Comparison of ENCODE assay signal across 16 mouse cellular contexts in genomic region chr5:39145658-39146057, GRCm38 (mm10).
DNase-seq lines count a peak whose midpoint lies in the region; ATAC-seq lines count a peak whose summit lies in the region.
"Had no signal": no experiment of that assay in that cellular context is flagged by ENCODE, and none has a peak within 500 bp of the region (broad histone marks: within the 10 kb centered on the region; RNA-seq: fewer than 3 reads in every experiment).

No protein-coding gene starts in this region.

- H3K27ac ChIP-seq in kidney, embryonic 14.5 days (ENCODE audit: low read depth, low read length), result no peak overlapping the region
- no peak overlapping the region for H3K27ac ChIP-seq in midbrain, embryonic 11.5 days (ENCODE audit: low read depth, low read length)
- no peak overlapping the region for H3K27ac ChIP-seq in midbrain, embryonic 14.5 days (replicated peaks; ENCODE audit: low read depth, low read length)
- H3K27ac ChIP-seq: forebrain, embryonic 15.5 days; hindbrain, embryonic 14.5 days; liver, embryonic 14.5 days; midbrain, embryonic 13.5 days; neural tube, embryonic 12.5 days had no signal

- ATAC-seq in kidney, embryonic 14.5 days (ENCODE audit: low FRiP score, low TSS enrichment), result peak; percentile 39; the same call in 1 of the 2 replicates
- ATAC-seq in midbrain, embryonic 11.5 days (ENCODE audit: low FRiP score), result peak; percentile 57; the same call in 1 of the 2 replicates
- ATAC-seq in midbrain, embryonic 14.5 days (ENCODE audit: low FRiP score, low TSS enrichment), result no peak
- ATAC-seq: forebrain, embryonic 15.5 days; midbrain, embryonic 13.5 days had no signal

- no peak overlapping the region for H3K9ac ChIP-seq in kidney, embryonic 14.5 days (ENCODE audit: low read depth, low read length)
- H3K9ac ChIP-seq in midbrain, embryonic 11.5 days (ENCODE audit: low read length), result no peak overlapping the region
- H3K9ac ChIP-seq in midbrain, embryonic 14.5 days (replicated peaks; ENCODE audit: low read length), result no peak overlapping the region
- H3K9ac ChIP-seq: forebrain, embryonic 15.5 days; hindbrain, embryonic 14.5 days; liver, embryonic 14.5 days; midbrain, embryonic 13.5 days; neural tube, embryonic 12.5 days had no signal

- H3K27me3 ChIP-seq in kidney, embryonic 14.5 days (ENCODE audit: control insufficient read depth, insufficient read depth, low read length), result no peaks in the 10 kb centered on the region
- no peaks in the 10 kb centered on the region for H3K27me3 ChIP-seq in midbrain, embryonic 11.5 days (ENCODE audit: control insufficient read depth, insufficient read depth, low read length)
- no peaks in the 10 kb centered on the region for H3K27me3 ChIP-seq in midbrain, embryonic 14.5 days (ENCODE audit: control insufficient read depth, insufficient read depth, low read length)
- H3K27me3 ChIP-seq: forebrain, embryonic 15.5 days; midbrain, embryonic 13.5 days; neural tube, embryonic 12.5 days had no signal

- H3K4me2 ChIP-seq in kidney, embryonic 14.5 days (replicated peaks; ENCODE audit: low read depth, low read length), result no peak overlapping the region
- no peak overlapping the region for H3K4me2 ChIP-seq in midbrain, embryonic 11.5 days
- no peak overlapping the region for H3K4me2 ChIP-seq in midbrain, embryonic 14.5 days (ENCODE audit: low read length)
- H3K4me2 ChIP-seq: forebrain, embryonic 15.5 days; hindbrain, embryonic 14.5 days; midbrain, embryonic 13.5 days; neural tube, embryonic 12.5 days had no signal

- H3K36me3 ChIP-seq in kidney, embryonic 14.5 days (ENCODE audit: control insufficient read depth, insufficient read depth, low read length), result no peaks in the 10 kb centered on the region
- no peaks in the 10 kb centered on the region for H3K36me3 ChIP-seq in midbrain, embryonic 11.5 days (ENCODE audit: control insufficient read depth, insufficient read depth, low read length)
- H3K36me3 ChIP-seq in midbrain, embryonic 14.5 days (ENCODE audit: control insufficient read depth, insufficient read depth, low read length), result no peaks in the 10 kb centered on the region
- H3K36me3 ChIP-seq: forebrain, embryonic 15.5 days; midbrain, embryonic 13.5 days; neural tube, embryonic 12.5 days had no signal

- H3K4me3 ChIP-seq in kidney, embryonic 14.5 days (ENCODE audit: low read length), result no peak overlapping the region
- H3K4me3 ChIP-seq in midbrain, embryonic 11.5 days (ENCODE audit: low read depth, low read length), result no peak overlapping the region
- no peak overlapping the region for H3K4me3 ChIP-seq in midbrain, embryonic 14.5 days (replicated peaks; ENCODE audit: low read depth, low read length)
- H3K4me3 ChIP-seq: forebrain, embryonic 15.5 days; midbrain, embryonic 13.5 days; neural tube, embryonic 12.5 days had no signal

- WGBS in kidney, embryonic 14.5 days, result 25% methylated on average over 2 of the region's 2 CpGs
- WGBS in midbrain, embryonic 11.5 days, result 44% methylated on average over 2 of the region's 2 CpGs
- 35% methylated on average over 2 of the region's 2 CpGs for WGBS in midbrain, embryonic 14.5 days

- no peaks in the 10 kb centered on the region for H3K9me3 ChIP-seq in kidney, embryonic 14.5 days (ENCODE audit: control insufficient read depth, low read length)
- H3K9me3 ChIP-seq in midbrain, embryonic 11.5 days (ENCODE audit: control insufficient read depth, low read length), result no peaks in the 10 kb centered on the region
- no peaks in the 10 kb centered on the region for H3K9me3 ChIP-seq in midbrain, embryonic 14.5 days (ENCODE audit: control insufficient read depth, low read length)
- H3K9me3 ChIP-seq: forebrain, embryonic 15.5 days; midbrain, embryonic 13.5 days; neural tube, embryonic 12.5 days had no signal

- no peaks in the 10 kb centered on the region for H3K4me1 ChIP-seq in kidney, embryonic 14.5 days (ENCODE audit: control insufficient read depth, insufficient read depth, low read length)
- H3K4me1 ChIP-seq in midbrain, embryonic 11.5 days (ENCODE audit: control insufficient read depth, insufficient read depth, low read length), result no peaks in the 10 kb centered on the region
- H3K4me1 ChIP-seq in midbrain, embryonic 14.5 days (ENCODE audit: control insufficient read depth, insufficient read depth, low read length), result no peaks in the 10 kb centered on the region
- H3K4me1 ChIP-seq: forebrain, embryonic 15.5 days; midbrain, embryonic 13.5 days; neural tube, embryonic 12.5 days had no signal

- peak; percentile 21 for DNase-seq in cerebellum, adult 9-10 months
- no peak for DNase-seq in cerebellum, adult 11 months
- DNase-seq in kidney, adult 11 months, result no peak
- no peak for DNase-seq in midbrain, embryonic 11.5 days (ENCODE audit: low spot score, missing footprints)
- no peak for DNase-seq in midbrain, embryonic 14.5 days
- peak; percentile 72 for DNase-seq in telencephalon, adult 2 months (ENCODE audit: low read depth, low spot score)
- DNase-seq in cerebellum, postnatal 14 days, result no peak
- DNase-seq: adrenal gland, adult 8-10 months; kidney, adult 8-10 months; lung, postnatal 14 days had no signal

Comparison
In these comparisons a context has a peak if more than half of its experiments do, and no peak if none do; other contexts are left out.
1. DNase-seq: peak in cerebellum, adult 9-10 months (single experiment) and telencephalon, adult 2 months (single experiment); none in cerebellum, adult 11 months (single experiment), kidney, adult 11 months (single experiment), midbrain, embryonic 11.5 days (single experiment), midbrain, embryonic 14.5 days (single experiment) and cerebellum, postnatal 14 days (0 of 2).